Mouse (Mus musculus) frontal cortex, postnatal 10 days (tissue): ENCODE measurements around the gene Itk.
"Not testable (repeated sequence)": the region's sequence is repeated elsewhere in the genome, so short reads cannot be mapped to it uniquely, and the experiment has no call there.

ENCODE experiments used
- DNase-seq, 2 experiments: peaks; one replicate each; pipeline ENCODE4 v3.0.0; 2022; ENCODE audit warnings: low spot score in 2 of 2, mixed read lengths in 1 of 2

The Itk gene

DNA sequence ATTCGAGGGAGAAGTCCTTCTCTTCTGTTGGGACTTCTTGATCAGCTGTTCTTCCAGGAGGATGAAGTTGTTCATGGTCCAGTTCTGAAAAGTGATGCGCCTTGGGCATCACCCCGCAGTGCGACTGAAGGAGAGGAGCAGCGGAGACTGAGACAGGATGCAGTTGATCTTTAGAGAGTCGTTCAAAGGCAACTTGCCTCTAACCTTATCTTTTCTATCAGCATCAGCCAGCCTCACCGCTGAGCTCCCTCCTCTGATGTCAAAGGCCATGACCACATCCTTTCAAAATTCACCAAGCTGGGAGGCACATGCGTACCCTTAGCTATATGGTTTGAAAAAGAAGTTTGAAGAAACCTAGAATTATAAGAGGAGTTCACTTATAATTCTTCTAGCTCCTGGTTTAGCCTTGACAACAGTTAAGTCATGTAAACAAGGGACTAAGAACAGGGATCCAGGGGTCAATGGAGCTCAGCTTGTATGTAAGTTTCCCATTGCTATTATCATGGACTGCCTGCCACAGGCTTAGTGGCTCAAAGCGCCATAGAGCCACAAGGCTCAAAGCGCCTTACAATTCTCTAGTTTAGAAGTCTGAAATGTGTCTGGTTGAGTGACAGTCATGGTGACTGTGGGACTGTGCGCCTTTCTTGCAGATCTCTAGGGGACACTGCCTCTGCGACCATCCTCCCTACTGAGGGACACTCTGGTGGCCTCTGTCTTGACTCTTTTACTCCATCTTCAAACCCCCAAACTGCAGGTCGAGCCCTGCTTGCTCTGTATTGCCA is at the start of gene Itk:
Itk (minus strand) TSS at position 180 of the 782 bp plus-strand sequence.
- DNase-seq: no peak

DNA sequence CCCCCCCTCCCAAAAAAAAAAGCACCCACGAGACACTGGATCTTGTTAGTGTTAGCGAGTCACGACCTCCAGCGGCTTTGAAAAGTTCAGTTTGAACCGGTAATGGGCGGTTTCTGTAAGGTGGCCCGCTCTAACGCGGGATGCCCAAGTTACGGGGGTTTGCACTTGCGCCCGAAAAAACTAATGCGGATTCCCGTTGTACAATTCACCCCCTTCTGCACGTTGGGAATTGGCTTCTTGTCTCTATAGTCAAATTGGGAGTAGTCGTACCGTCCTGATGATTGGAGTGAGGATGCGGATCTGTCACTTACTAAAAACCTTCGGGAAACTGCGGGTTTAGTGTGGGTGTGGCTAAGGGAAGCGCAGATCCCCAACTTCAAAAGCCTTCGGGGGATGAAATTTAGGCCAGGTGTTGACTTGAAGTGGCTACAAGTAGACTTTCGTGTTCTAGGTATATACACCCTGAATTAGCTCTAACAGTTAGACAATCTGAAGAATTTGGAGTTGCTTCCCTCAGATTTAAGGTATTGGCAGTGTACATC is 48.2 kb upstream of the Itk start:
- DNase-seq: no peak

DNA sequence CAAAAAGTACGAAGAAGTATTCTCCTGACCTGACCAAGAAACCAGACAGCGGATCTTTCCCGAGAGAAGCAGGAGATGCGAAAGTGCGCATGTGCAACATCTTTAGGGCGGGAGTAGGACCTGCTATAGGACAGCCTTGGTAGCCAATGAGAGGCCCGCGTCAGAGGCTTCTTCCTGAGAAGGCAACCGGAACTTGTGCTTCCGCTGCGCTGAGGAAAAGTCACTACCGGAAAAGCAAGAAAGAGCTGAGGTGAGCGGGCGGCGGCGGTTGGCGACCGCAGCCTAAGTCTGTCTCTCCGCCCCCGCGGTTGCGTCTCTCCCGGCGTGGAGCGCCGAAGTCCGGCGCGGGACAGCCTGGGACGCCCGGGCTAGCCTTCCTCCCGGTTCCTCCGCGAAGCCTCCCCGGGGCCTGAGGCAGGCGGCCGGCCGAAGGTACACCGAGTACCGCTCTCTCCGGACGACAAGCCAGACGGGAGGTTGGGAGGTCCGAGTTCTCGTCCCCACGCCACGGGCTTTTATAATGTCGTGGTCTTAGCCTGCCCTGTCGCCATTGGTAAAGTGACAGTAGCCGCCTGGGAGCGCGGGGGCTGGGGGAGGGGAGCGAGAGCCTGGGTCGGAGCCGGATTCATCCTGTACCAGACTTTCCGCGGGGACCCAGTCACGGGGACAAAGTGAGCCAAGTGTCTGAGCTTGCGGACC is 47.6 kb upstream of the Itk start, which contains the start of gene Med7:
Med7 (plus strand) TSS at position 166 of the 699 bp plus-strand sequence.
- peak; percentile 92 for DNase-seq

DNA sequence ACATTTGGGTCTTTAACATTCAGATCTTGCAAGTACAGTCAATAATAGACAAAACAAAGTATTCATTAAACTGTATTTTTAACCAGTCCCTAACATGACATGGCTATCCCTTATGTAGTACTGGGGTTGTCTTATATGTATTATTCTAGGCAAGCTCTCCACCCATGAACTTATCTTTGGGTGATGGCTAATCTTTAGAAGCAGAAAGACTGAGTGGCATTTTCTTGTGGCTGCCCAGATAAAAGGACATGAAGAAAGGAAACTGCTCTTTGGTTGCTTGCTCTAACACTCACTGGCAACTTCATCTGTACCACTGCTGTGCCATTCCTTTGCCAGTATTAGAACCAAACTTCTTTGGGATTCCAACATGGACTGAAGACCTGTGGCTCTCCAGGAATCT is 46.0 kb upstream of the Itk start:
- no peak for DNase-seq

DNA sequence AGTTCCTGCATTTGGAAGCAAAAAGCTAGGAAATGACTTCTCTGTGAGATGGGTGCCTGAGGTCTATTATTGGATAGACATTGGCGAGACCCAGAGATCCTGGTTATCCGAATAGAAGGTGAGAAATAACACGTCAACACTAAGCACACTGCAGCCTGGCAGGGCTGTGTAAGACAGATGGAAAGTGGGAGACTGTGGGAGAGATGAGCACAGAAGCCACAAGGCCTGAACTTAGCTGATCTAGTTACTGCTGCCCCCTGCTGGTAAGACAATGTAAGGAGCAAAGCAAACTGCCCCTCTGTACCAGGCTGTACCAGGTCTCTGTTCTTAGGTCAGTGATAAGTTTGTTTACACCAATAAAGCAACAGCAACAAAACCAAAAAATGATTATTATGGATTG is 41.8 kb upstream of the Itk start:
- DNase-seq: peak; percentile 67 to 76

DNA sequence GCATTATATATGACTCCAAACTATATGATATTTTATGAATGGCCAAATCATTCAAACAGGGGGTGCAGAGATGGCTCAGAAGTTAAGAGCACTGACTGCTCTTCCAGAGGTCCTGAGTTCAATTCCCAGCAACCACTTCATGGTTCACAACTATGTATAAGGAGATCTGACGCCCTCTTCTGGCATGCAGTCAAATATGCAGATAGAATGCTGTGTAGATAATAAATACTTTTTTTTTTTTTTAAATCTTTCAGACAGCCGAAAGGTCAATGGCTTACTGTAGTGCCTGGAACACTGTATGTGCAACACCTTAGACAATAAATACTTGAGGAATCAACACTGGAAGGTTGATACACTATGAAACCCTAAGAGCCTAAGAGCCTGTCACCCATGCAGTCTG is 40.8 kb upstream of the Itk start:
- no peak for DNase-seq

DNA sequence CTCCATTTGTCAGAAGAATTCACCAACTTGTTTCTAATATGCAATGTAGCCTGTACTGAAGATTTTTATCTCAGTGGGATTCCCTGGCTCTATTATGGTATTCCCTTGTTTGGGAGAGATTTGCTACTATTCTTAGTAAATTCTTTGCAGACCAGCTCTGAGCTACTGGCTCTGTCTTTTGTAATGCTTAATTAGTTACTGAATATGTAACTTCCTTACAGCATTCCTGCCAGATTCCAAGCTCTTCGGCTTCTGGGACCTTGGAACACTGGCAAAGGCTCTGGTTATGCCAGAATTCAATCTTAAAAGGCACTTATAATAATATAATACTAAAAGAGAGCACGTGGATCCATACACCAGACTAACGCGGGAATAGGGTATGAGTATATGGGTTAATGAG is 38.8 kb upstream of the Itk start:
- DNase-seq: not testable (repeated sequence)

DNA sequence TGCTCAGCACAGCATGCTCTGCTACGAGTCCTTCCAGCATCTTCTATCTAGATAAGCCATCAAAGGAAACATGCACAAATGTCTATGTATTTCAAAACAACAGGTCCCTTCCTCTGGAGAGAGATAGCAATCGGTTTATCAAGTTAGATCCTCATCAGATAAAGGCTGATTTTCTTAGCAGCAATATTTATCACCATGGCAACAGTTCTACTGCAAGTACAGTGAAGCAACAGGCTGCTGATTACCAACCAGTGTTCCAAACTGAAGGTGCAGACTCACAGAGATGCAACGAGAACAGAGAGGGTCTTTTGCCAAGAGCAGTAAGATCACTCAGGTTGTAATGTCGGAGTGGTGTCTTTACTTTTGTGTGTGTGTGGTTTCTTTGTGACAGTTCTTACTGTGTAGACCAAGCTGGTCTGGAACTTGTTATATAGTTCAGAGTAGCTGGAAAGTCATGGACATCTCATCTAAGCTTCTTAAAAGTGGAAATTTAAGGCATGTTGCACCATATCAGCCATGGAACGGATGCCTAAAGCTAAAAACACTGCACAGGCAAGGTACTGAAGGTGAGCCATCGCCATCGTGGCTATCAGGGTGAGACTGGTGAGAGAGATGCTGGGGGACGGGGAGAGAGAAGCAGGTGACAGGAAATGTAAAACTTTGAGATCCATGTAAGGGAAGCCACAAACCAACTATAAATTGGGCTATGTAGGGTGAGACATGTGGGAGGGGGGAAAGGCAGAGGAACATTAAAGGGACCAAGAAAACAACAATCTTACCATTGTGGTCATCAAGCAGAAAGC is 32.0 kb upstream of the Itk start:
- no peak for DNase-seq

DNA sequence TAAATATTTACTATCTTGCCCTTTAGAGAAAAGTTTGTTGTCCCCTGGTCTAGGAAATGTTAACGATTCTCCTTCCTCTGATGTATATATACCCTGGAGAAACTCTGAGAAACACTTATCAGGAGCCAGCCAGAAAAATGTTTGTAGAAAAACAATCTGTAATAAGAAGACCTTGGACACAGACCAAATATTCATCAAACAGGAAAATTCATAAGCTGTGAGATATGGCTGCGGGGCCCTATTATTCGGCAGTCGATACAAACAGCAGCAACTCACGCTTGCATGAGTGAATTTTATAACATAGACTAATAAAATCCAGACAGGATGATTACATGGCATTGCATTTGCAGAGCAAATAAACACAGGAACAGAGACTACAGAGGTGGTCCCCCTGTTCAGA is 29.5 kb upstream of the Itk start:
- no peak for DNase-seq

DNA sequence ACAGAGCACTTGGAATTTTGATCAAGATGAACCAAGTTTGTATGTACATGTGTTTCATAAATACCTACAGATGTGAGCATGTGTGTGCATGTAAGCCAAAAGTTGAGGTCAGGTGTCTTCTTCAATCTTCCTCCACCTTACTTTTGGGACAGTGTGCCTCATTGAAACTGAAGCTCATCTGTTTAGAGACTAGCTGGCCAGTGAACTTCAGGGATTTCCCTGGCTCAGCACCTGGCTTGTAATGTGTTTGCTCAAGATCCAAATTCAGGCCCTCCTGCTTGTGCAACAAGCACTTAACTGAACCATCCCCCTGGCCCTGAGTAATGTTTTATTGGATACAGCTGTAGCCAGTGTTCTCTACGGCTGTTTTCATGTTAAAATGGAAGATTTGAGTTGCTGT is 29.1 kb upstream of the Itk start:
- no peak for DNase-seq

DNA sequence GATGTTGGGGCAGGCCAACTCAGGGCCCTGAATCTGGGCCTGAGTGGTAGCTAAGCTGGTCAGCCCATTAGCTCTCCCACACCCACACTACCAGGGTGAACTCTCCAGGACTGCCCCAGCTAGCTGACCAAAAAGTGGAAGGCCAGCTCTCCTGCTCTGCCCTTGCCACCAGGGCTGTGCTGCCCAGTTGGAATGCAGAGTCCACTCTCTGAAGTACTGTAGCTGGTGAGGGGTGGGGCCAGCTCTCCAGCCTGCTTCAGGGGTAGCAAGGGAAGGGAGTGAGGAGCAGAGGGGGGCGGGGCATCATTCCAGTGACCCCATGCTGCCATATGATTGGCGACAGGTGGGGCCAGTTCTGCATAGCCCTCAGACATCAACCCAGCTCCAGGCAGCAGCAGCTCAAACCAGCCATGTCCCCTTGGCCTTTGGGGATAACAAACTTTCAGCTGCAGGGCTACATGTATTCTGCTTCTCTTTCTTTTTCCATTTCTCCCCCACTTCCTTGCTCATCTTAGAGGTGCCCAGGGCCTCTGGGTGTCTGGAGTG is 20.8 kb upstream of the Itk start:
- no peak for DNase-seq

DNA sequence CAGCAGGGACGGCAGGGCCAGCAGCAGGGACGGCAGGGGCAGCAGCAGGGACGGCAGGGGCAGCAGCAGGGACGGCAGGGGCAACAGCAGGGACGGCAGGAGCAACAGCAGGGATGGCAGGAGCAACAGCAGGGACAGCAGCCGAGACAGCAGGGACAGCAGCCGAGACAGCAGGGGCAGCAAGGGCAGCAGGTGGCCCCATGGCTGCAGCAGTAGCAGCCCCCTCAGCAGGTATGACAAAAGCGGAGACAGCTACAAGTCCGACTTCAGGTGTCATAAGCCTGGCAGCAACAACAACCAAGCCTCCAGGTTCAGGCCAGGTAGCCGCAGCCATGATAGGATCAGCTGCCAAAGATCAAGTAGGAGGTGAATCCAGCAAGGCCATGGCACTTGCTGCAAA is 17.4 kb upstream of the Itk start:
- no peak for DNase-seq

DNA sequence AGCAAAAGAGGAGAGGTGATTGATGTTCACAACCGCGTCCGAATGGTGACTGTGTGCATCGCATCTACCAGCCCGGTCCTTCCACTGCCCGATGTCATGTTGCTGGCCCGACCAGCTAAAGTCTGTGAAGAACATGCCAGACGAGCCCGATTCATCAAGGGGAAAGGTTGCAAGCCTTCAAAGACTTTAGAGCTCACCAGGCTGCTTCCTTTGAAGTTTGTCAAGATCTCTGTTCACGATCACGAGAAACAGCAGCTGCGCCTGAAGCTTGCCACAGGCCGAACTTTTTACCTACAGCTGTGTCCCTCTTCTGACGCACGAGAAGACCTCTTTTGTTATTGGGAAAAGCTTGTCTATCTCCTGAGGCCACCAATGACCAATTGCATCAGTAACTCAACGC is 15.7 kb upstream of the Itk start:
- no peak for DNase-seq

DNA sequence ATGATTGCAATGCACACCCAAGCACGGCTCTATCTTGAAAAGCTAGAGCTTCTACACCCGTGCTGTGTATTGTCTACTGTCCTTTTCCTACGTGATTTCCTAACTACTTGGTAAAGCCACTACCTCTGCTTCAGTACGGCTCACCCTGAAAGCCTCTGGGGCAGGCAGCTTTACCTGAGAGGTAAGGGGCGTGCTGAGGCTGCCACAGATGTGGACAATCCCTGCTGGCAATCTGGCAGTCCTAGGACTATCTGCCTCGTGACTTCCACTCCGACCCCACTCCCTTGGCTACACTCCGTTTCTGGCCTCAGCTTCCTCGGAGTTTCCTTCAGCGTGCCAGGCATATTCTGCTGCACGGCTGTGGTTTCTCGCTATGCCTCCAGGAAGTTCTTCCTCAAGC is 12.2 kb upstream of the Itk start:
- no peak for DNase-seq

DNA sequence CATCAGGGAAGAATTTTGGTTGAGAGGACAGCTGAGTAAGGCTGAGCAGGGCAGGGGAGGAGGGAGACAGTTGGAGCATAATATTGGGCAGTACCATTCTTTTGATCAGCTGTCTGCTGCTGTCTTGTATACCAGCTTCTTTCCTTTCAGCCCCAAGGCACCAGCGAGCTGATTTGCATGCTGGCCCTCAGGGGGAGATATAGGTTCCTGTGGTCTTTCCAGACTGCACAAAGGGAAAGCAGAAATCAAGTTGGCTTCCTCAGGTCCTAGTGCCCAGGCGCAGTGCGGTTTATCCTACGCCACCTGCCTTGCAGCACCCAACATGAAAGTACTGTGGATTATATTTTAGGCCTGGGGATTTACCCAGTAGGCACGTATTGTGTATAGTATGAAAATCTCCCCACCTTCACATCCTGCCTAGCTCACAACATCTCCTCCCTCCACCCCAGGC is 9.6 kb upstream of the Itk start:
- no peak for DNase-seq

DNA sequence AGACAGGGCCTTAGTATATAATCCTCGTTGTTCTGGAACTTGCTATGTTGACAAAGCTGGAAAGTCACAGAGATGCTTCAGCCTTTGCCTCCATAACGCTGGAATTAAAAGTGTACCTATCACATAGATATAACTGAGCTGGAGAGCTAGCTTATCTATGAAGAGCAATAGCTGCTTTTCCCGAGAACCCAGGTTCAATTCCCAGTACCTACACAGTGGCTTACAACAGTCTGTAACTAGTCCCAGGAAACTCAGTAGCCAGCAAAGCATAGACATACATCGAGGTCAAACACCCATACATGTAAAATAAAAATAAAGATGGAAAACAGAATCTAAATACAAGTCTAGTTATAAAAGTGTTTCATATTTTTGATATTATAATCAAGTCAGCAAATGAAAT is 9.2 kb upstream of the Itk start:
- no peak for DNase-seq

DNA sequence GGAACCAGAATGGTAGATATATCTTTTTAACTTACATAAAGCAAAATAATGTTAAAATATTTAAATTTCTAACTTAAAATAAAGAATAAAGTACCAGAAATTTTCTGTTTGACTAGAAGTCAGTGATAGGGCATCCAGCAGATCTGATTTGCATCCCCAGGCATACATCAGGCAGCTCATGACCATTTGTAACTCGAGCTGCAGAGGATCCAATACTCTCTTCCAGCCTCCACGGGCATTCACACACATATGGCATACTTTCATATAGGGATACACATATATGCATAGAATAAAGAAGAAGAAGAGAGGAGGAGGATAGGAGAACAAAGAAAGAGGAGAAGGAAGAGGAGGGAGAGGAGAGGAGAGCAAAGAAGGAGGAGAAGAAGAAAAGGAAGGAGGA is 8.6 kb upstream of the Itk start:
- no peak for DNase-seq

DNA sequence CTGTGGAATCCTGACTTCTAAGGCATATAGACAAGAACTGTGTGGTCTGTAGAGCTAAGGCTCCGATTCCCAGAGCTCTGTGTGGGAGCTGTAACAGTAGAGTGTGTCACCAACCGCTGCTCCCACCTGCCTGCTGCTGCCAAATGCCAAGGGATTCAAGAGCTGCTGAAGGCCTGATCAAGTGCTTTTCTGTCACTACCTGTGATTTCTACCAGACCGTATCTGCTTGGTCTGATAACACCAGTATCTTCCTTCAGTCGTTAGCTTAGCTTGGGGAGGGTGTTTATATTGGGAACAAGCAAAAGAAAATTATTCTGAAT is 7.5 kb upstream of the Itk start:
- no peak for DNase-seq

DNA sequence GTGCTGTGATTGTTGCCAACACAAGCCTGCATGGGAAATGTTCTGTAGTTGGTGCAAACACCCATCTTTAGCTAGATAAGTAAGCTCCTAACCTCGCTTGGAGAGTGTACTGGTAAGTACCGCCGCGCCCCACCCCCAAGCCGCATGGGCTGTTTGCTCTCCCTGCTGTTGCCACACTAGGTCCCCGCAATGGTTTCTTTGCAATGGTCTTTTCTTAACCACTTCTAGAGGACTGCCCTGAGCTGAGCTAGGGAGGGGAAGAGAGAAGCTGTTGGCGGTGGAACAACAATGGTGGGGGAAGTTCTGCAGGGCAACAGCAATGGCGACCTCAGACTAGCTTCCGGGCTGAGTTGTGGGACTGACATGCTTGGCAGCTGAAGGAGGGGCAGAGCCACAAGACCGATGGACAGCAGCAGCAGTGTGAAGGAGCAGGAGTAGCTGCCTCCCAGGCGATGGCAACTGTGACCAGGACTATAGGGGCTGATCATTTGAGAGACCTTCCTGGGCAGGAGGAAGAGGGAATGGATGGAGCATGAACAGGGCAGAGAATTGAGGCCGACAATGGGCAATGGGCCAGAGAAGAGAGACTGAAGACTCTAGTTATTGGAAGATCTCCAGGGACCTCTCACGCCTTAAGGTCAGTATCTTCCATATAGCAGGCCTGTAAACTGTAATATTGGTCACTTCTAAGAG is 7.0 kb upstream of the Itk start, which contains the start of gene Fam71b:
Fam71b (plus strand) TSS at position 393 of the 693 bp plus-strand sequence.
- no peak for DNase-seq

DNA sequence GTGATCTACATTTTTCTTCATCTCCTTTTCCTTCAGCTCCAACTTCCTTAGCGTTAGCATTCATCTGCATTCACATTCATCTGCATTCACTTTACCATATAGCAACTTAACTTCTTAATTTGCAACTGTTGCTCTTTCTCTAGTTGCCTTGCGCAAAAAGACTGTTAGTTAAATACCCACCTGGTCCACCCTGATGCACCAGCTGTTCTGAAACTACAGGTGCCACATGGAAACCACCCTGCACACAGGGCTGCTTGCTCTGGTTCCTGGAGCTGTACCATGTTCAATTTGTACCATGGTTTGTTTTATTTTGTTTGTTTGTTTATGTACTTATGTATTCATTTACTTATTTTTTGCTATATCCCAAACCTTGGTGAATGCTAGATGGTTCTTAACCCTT is 6.4 kb upstream of the Itk start:
- DNase-seq: no peak

DNA sequence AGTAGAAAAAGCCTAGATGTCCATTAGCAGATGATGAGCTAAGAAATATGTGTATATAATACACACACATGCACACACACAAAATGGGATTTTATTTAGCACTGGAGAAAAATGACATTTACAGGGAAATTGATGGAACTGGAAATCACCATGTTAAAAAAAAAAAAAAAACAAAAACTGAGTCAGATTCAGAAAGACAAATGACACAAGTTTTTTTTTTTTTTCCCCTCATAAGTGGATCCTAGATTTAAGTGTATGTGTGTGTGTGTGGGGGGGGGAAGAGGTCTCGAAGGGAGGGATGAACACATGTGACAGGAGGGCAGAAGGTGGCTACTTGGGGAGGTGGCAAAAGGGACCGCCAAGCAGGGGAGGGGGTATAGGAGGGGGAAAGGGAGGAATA is 5.8 kb upstream of the Itk start:
- DNase-seq: no peak
